Mouse (Mus musculus): Measurements from ENCODE around the gene Fam214b.

DNA sequence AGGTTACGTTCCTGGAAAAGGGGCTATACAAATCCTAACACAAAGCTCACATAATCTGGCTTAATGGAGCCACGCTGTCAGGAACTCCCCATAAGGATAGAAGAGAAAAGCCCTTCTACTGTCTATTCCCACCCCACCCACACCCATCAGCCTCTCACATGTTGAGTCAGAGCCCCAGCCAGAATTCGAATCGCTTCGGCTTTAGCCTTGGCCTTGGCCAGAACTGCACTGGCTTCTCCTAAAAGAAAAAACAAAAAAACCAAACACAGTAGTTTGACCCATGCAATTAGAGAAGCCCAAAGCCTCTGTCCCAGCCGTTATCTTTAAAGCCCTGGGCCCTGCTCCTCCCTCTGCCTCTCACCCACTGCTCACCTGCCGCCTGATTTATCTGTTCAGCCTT, 16.9 kb downstream of the Fam214b start:
- no peak for TF ChIP-seq CTCF (IDR thresholded peaks at IDR 0.05)
- no peak for TF ChIP-seq EP300 (IDR thresholded peaks at IDR 0.05)
